Mouse (Mus musculus) induced T-regulatory cell, adult 2 months (primary cell): ENCODE data around the gene Igf1r.

Experiments used
- DNase-seq: peaks from one replicate; pipeline ENCODE4 v3.0.0-alpha.2; 2012; ENCODE audit warnings: low read depth

The Igf1r gene

DNA sequence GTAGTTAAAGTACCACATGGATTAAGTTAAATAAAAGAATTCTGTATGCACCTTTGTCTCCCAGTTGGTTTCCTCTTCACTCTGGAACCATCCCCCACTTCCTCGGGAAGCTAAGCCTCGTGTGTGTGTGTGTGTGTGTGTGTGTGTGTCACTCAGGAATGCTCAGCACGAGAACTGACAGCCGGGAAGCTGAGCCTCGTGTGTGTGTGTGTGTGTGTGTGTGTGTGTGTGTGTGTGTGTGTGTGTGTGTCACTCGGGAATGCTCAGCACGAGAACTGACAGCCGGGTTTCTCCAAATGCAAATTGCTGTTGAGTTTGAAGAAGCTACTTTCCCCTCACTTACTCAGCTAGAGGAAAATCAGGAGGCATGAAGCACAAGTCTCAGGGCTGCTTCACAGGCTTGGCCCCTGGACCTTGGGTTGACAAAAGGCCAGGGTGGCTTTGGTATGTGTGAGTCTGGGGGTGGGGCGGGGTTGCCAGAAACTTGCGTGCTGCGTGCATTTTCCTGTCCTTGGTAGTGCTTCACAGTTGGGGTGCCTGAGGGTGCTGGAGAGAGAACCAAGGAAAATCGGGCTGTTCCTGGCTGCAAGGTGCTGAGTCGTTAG is 281.1 kb downstream of the Igf1r start:
- no peak for DNase-seq

DNA sequence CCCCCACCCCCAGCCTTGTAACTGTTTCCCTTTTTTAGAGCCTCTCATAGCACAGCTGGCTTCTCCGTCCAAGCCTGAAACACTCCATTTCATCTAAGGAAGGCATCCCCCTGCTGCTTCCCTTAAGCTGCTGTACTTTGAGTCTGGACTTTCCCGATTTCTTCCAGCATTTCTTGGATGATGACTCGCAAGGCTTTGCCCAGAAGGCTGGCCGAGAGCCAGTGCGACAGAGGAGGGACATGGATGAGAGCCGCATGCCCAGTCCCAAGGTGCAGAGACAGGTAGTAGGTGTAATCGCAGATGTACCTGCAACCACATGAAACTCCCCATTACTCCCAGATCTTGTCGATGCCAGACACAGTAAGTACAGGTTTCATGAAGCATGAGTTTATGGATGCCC is 284.2 kb downstream of the Igf1r start:
- no peak for DNase-seq

DNA sequence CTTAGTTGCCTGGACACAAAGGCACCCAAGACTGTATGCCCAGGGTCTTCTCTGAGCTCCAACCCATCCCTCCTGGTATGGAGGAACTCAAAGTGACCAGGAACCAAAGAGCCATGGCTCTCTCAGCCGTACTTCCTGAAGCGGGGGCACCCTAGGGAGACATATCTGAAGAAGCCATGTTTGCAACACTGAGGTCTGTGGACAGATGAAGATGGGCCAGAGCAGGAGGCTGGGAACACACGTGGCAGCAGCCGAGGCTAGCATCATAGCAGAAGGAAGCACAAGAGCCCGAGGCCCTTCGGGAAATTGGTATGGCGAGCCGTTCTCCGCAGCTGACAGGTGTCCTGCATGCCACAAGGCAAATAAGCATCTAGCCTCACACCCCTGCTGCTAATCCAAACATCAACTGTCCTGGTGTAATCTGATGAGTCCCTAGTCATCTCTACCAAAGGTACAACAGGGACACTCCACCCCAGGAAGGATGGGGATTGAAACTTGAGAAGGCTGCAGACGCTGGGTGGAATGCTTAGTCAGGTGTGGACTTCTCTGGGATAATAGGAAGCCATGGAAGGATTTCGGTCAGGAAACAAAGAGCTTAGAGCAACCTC is 286.7 kb downstream of the Igf1r start:
- no peak for DNase-seq

DNA sequence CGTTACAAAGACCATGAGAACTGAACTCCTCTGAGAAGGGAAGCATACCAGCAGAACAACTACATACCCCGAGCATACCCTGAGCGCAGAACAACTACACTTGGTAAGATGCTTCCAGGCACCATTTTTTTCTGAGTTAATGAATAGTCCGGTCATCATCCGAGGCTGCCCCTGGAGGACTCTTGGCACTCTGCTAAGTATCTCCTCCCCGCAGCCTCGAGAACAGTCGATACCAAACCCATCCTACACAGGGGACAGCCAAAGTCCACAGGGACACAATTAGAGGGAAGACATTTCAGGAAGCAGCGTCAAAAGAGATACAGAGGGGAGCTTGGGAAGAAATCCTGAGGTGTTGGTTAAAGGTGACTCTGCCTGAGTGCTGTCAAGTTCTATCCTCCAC is 288.6 kb downstream of the Igf1r start:
- DNase-seq: no peak

DNA sequence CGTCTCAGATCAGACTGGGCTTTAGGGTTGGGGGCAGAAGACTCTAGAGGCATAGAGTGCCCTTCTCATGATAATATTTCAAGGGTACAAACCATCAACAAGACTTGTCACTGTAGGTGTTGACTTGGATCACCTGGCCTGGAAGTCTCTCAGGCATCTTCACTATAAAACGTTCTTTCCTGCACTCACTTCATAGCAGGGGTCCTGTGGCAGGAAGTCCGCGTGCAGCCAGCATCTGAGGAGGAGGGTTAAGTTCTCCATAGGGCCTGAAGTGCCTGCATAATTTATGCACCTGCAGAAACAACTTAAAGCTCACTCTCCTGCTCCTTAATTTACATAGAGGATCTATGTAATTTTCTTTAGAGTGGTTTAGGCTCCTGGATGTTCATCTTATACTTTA is 293.1 kb downstream of the Igf1r start:
- no peak for DNase-seq

DNA sequence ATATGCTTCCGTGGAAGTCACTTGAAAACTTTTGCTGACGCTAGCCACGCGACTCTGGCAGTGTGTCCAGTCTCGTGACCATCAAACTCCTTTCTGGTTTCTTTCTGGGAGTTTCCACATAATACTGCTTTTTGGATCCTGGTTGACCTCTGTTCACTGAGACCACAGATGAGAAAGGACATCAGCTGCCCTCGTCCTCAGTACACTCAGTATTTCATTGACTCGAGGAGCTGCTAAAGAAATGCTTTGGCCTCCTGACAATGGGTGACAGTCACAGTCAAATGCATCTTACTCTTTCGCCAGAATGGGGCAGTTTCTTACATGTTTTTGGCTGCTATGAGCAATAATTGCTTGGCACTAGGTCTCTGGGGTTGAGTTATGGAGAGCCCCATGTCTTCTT is 293.6 kb downstream of the Igf1r start:
- DNase-seq: no peak

DNA sequence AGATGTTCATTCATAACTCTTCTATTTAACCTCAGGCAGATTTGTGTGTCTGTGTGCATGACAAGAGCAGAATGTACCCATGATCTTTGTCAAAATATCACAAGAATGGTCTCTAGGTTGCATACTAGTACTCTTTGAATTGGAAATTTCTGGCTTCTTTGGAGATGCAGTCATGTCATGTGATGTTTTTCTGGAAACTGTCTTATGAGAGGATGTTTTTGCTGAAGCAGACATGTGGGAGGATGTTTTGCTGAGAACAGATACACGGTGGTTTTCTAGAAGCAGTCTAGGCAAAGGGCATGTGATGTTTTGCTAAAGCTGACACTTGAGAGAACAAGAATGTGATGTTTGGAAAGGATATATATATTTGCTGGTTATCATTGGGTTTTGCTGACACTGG is 297.8 kb downstream of the Igf1r start:
- DNase-seq: peak; percentile 84

DNA sequence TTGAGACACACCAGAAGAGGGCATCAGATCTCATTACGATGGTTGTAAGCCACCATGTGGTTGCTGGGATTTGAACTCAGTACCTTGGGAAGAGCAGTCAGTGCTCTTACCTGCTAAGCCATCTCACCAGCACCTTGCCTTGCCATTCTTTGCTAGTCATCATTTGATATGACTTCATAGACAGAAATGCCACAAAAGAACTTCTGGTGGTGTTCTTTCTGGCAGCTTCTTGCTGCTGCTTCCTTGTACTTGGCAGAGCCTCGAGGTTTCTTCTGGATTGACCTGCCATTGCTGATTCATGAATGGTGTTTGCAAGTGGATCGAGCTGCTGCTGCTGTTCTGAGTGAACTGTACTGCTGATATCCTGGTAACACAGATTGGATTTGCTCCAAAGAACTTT is 298.3 kb downstream of the Igf1r start:
- DNase-seq: peak; percentile 64

DNA sequence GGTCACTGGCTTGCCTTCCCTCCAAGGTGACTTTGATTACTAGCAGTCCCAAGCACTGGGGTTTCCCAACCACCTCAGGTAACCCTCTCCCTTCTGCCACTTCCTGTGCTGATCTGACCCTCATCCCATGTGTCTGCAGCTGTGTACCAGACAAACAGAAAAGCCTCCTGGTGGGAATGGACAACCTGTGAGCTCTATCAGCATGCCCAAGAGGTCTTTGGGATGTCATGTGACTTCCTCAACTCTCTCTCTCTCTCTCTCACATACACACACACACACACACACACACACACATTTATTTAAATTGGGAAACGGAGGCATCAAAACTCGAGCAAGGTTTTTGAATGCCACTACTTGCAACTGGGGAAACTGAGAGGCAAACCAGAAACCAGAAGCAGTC is 305.1 kb downstream of the Igf1r start:
- DNase-seq: peak; percentile 40

DNA sequence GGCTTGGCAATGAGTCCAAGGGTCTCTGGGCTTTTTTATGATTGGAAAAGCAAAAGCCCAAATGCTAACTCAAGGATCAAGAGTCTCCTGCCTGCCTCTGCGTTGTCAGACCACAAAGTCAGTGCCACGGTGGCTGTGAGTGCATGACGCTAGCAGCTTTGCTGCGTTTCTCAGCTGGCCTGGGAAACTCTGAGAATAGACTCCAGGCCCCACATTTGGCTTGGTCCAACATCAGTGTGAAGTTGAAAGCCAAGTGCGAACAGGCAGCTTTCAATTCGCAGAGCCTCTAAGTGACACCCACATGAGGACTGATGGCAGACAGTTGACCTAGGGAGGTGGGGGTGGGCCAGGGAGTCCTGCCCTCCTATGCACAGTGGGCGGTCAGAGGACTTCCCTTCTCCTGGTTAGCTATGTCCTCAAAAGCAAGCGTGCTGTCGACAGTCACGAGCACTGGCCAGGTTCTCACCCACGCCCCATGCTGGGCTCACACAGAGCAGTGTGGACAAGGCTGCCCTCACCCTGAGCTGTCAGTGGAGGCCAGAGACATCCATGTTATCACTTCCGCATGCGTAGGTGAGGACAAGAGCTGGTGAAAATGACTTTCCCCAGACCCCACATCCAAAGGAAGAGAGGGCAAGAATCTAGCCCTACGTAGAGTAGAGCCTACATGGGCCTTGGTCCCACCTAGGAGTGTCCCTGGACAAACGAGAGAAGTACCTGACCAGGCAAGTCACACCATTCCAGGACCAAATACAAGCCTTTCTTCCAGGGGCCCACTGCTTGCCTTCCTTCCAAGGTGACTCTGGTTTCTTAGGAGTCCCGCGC is 305.9 kb downstream of the Igf1r start:
- peak; percentile 26 for DNase-seq

DNA sequence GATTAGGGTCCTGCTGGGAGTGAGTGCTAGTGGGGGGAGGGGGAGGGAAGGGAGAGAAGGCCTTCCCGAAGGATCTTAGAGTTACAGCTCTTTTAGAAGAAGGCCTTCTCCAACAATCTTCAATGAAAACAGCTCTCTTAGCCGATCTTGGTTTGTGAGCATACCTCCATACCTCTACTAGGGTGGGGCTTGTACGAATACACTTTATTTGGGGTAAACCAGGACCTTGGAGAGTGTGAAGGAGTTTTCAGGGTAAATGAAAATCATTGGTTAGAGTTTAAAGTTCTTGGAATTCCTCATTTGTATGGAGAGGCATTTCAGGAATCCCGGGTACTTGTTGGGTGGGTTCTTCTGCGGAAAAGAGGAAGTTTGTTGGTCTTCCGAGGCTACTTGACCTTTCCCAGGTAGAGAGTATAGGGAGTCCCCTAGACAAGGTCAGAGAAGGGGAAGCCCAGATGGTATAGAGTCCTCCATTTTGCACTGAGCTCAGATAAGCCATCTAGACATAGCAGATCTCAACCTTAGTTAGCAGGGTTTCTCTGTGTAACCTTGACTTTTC is 307.0 kb downstream of the Igf1r start:
- no peak for DNase-seq

DNA sequence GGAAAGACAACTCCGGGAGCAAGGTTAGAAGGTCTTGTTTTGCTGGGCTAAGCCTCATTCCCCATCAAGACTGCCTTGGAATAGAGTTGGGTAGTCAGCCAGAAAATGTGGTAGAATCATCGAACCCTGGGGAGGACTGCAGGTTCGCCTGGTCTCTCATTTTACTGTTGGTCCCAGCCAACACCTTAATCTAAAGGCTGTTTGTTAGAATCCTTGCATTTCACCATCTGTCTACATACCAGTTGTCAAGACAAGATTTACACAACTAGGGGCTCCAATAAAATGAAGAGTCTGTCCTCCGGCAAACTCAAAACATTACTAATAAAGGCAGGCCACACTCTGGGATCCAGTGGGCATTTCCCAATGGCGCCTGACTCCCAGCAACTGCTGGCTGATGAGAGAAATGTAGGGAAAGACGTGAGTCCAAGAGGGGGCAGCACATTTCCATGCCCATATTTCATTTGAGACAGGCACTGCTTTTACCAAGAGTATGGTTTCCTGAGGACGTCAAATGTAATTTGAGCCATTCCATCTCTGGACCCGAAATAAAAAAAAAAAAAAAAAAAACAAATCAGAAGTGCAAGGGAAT is 310.1 kb downstream of the Igf1r start:
- DNase-seq: no peak

DNA sequence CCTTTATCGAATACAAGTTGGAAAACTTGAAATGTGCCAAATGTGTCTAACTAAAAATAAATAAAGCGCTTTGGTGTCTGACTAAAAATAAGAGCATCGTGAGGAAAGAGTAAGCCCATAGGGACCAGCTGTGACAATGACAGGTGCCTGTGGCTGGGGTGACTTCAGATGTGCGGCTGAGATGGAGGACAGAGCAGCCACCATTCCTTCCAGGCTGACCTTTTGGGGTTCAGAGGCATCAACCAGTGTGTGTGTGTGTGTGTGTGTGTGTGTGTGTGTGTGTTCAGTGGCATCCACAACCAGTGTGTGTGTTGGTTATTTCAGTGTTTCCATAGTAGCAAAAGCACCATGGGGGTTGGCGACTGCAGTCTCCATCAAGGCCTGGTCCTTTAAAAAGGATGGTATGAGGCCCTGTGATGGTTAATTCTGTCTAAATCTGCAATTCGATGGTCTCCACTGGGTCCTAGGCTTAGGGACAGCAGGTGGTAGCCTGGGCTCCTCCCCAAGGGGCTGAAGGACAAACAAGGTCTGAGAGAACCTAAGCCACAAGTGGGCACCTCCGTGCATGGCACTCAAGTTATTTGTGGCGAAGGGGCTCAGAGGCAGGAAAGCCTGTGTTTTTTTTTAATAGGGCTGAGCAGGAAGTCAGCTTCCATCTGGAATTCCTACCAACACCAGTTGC is 310.9 kb downstream of the Igf1r start:
- DNase-seq: peak; percentile 55

DNA sequence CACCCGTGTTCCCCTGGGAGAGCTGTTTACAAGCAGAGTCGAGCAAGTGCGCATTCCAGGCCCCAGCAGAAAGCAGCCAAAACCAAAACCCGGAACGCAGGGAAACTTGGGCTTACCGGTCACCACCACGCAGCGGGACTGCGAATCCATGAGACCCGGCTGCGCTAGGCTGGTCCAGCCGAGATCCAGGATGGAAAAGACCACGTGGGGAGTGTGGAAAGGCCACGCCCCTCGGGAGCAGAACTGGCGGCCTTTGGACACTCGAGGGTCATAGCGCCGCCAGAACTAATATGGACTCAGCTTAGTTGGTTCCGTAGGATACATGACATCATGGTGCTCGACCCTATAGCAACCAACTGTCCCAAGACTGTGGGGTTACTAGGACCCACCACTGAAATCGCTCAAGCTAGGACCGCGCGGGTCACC is 311.4 kb downstream of the Igf1r start, which contains the start of gene Pgpep1l:
Pgpep1l (minus strand) TSS at position 206 of the 426 bp plus-strand sequence.
- DNase-seq: no peak

DNA sequence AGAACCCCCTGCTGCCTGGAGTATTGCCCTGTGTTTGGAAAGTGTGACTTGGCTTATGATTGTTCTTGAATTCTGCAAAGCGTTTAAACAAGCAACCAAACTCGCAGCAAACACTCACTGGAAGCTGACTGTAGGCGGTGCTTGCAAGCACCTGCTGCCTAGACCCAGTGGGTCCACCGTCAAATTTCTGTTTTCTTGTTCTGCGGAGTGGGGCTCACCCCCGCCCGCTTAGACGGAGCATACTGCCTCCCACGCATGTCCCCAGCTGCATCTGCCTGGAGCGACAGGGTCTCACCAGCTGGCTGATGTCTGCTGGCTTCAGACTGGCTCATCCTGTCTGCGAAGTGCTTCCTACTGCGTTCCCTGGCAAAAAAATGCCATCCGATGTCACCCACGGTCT is 311.9 kb downstream of the Igf1r start:
- DNase-seq: peak; percentile 85

DNA sequence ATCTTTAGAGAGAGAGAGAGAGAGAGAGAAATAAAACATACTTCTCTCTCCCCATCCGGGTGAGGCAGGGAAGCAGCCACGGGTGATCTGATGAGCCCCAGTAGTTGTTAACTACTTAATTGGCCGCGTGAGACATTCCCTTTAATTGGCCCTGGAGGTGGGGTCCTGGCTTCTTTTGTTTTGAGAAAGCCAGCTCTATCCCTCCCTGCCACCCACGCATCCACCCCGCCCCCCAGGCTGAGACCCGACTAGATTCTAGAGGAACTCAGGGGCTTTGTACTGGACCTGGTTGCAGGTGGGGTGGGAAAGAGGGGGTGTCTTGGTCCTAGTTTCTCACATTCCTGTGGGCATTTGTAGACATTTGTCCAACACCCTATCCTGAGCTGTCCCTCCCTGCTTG is 312.8 kb downstream of the Igf1r start:
- no peak for DNase-seq

DNA sequence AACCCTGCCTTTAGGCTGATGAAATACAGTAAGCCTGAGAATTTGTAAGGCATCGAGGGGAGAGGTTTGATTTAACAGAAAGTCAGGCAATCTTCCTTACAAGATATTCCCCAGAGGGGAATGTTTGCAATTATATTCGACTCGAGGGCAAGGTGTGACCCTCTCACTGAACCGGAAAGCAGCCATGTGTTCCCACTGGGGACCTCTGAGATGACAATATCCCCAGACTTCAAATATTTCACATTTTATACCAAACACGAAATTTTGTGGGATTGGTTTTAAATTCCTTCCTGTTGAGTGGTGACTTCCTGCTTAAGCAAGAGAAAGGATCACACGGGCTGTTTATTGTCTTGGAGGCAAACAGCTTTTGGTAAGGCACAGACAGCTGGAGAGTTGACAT is 314.1 kb downstream of the Igf1r start:
- no peak for DNase-seq

DNA sequence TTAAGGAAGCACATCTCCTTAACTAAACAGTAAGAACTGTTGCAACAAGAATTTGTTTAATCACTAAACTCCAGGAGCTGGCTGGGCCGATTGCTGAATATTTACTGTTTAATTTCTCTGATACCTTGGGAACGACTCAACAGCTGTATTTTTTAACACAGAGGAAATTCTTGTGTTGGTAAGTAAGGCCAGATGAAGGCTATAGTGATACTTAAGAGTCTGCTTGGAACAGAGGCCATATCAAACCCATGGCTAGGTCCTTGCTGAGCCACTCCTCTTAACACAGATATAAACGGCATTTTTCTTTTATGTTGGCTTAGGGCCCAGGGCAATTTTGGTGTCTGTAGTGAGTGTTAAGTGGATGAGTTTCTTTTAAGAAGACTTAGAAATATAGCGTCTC is 317.9 kb downstream of the Igf1r start:
- peak; percentile 37 for DNase-seq

DNA sequence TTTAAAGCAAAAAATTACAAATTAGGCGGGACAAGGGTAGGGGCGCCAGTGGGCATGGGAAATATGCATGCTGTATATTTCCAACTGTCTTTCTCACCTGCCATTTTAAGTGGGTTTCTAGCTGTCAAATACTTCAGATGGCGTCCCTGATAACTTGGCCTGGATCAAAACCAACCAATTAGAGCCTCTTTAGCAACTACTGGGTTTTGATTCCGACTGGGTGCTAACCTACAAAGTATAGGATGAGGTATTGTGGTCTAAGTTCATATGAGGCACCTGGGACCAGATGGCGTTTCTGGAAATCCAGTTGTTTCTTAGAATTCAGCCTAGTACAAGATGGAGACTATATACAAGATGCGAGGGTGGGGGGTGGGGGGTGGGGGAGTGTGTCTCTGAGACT is 319.2 kb downstream of the Igf1r start:
- peak; percentile 58 for DNase-seq

DNA sequence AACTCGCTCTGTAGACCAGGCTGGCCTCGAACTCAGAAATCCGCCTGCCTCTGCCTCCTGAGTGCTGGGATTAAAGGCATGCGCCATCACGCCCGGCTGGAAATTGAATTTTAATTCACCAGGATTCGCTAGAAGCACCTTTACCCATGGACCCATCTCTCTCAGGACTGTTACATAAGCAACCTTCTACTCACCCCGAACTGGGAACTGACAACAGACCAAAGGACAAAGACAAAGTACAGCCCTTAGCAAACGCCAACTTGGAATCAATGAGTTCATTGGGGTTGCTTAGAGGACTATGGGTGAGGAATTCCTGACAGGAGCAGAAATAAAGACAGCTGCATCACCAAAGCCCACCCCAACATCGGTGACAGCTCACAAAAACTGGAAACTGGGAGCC is 320.0 kb downstream of the Igf1r start:
- DNase-seq: no peak

DNA sequence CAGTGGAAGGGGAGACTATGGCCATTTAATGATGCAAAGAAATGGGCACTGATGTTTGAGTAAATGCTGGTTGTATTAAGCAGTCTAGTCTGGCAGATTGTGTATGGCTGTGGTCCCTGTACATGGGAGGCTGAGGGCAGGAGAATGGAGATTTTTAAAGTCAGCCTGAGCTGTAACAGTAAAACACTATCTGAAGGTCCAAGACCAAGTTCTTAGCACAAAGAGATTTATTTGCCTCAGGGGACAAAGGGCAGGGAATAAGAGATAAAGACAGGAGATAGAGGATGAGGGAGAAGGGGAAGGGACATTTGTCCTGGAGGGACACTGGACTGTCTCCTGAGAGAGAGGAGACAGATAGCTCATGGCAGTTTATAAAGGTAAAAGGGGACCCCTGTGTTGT is 320.9 kb downstream of the Igf1r start, which contains the start of gene Fam169b:
Fam169b (plus strand) TSS at position 325 of the 400 bp plus-strand sequence.
- no peak for DNase-seq

DNA sequence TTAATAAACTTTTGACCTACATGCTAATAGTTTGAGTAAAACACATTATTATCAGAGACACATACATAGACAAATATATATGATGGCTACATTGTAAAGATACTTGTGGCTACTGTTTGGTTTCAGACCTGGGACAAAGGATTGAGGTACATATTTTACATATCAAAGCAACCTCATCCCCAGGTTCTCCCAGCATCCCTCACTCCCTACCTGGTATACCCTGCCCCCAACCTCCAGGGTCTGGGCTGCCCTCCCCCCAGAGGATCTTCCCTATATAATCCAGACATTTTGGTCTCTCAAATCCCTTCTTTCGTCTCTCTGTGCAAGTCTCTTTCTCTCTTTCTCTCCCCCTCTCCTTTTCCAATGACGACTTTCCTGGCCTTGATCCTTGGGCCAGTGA is 321.6 kb downstream of the Igf1r start:
- DNase-seq: peak; percentile 35
